Mouse (Mus musculus): ENCODE data around the gene Chrna4.

Chrna4 gene

DNA sequence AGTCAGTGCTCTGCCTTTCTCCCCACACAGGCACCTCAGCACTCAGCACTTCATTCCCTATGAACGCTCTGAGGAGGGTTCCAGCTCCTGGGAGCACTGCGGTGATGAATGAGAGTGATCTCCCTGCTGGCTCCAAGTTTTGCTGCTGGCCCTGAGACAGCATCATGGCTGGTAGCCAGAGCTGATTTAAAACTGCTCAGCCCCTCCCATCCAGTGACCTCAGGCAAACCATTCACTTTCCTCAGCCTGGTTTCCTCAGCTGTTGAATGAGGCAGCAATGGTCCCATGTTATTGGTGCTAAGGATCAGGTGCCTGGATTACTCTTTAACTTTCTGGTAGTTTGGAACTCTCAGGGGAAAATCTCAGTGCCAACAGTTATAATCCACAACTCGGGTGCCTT is at the start of gene Chrna4:
TSS of gene Chrna4 (minus strand) at position 110 of the 400 bp plus-strand sequence.
- DNase-seq (ENCODE audit: low read depth in 2 of 2, low spot score in 2 of 2), result no peak

DNA sequence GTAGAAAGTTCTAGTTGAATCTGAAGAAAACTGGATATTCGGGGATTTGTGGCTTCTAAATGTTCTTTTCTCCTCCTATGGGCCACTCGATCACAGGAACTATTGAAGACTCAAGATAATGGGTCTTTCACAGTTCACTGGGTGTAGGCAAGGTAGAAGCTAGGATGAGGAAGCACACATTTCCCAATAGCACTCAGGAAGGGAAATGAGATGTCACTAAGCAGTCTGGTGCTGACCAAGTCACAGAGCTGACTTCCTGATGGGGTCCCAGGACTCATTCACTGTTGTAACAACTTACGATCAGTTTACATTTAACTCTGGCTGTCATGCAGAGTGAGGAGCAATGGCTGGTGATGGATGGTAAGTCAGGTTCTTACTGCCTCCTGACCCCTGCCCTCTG is 46.8 kb upstream of the Chrna4 start:
- DNase-seq (ENCODE audit: low read depth in 2 of 2, low spot score in 2 of 2), result no peak

DNA sequence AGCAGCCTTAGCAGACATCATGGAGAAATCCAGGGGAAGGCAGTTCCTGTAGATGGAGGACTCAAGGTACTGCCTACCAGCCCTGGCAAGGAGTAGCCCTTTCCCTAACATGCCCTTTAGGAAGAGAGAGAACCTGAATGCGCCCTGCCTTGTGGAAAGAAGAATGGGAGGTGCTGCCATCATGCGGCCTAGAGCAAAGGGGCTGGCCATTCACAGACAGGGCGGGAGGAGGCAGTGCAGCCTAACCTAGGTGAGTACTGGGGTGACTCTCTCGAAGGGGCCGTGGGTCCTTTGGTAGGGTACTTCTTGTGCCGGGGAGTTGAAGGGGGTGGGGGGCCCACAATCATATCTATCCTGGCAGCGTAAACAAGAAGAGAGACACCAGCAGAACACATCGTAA is 41.7 kb upstream of the Chrna4 start:
- DNase-seq (ENCODE audit: low read depth in 2 of 2, low spot score in 2 of 2), result no peak

DNA sequence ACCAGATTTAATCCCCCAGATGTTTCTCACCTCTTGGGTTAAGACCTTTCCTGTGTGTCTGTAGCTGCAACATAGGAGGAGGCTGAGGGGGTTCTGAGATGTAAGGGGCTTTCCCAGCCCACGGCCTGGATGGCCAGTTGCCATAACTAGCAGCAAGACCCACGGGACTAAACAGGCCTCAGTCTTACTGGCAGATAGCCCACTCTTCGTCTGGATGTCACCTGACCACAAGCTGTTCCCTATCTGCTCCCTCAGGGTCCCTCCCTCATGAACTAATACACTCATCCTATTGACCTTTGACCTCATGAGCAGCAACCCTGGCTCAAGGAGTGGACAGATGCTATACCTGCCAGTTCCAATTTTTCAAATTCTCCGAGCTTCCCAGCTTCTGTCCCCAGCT is 40.6 kb upstream of the Chrna4 start:
- no peak for DNase-seq (ENCODE audit: low read depth in 2 of 2, low spot score in 2 of 2)

DNA sequence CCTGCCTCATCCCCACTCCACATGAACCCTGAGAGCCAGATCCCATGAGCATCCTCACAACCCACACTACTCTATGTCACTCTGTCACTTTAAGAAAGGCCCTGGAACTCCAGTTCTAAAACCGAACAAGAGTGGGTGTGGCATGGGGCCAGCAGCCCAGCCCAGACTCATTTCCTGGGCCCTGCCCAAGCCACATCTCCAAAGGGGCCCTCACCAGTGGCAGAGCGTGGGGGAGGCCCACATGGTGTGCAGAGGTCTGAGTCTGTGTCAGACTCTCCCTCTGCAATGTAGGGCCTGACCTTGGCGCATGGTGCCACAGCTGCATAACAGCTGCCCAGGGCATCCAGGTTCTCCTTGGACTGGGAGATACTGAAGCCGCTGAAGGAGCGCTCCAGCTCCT is 37.5 kb upstream of the Chrna4 start:
- DNase-seq (ENCODE audit: low read depth in 2 of 2, low spot score in 2 of 2), result no peak

DNA sequence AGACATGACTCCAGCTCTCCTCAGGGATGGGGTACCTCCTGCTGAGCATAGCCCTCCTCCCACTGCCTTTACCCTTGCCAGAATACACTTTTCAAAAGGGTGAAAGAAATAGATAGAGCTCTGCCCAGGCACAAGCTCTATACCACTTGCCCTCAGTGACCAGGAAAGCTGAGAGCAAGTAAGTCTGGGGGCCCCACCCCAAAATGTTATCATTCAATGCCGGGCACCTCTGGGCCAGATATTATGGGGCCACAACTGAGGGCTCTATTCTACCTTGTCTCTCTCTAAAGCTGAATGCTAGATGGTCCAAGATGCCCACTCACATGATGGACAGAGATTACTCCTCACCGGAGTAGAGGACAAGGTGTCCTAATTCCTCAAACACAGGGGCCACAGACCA is 36.2 kb upstream of the Chrna4 start:
- no peak for DNase-seq (ENCODE audit: low read depth in 2 of 2, low spot score in 2 of 2)

DNA sequence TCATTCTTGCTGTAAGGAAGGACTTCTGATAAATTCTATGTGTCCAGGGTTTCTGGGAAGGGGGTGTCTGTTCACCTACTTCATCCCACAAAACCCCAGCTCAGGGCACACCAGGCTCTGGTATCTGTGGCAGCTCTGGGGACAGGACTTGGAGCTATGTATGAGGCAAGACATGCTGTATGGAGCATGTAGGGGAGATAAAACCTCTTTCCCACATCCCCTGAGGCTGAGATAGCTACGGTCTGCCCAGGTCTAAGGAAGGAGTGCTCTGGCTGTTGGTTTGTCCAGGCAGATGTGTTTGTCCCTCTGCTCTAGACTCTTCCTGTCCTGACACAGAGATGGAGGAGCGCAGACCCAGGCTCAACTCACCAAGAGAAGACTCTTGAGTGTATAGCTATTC is 35.6 kb upstream of the Chrna4 start:
- DNase-seq (ENCODE audit: low read depth in 2 of 2, low spot score in 2 of 2), result no peak

DNA sequence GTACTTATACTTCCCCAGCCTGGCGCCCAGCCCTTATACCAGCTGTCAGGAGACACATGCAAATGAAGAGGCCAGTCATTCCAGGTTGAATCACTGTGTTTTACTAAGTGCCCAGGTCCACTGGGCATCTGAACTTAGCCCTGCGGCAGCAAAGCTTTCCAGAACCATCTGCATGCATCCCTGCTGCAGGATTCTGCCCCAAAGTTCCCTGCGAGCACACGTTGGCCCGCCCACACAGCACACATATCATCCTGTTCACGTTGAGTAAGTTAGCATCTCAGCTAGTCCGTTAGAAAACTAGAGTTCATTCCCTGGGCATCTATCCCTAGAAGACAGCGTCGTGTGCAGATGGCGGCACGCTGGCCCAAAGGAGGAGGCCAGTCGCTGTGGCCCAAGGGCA is 32.2 kb upstream of the Chrna4 start:
- DNase-seq (ENCODE audit: low read depth in 2 of 2, low spot score in 2 of 2), result no peak

DNA sequence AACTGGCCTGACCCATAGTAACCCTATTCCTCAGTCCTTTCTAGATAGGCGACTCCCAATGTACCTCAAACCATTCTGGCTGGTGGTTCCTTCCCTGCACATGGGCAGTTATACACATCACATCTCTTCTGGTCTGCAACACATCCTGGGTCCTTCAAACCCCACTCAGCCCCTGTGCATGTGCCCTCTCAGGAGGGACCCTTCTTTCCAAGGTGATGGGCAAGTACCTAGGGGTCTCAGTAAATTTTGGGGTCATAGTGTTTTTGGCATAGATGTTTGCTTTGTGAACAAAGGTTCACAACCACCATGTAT is 29.0 kb upstream of the Chrna4 start:
- DNase-seq (ENCODE audit: low read depth in 2 of 2, low spot score in 2 of 2), result no peak

DNA sequence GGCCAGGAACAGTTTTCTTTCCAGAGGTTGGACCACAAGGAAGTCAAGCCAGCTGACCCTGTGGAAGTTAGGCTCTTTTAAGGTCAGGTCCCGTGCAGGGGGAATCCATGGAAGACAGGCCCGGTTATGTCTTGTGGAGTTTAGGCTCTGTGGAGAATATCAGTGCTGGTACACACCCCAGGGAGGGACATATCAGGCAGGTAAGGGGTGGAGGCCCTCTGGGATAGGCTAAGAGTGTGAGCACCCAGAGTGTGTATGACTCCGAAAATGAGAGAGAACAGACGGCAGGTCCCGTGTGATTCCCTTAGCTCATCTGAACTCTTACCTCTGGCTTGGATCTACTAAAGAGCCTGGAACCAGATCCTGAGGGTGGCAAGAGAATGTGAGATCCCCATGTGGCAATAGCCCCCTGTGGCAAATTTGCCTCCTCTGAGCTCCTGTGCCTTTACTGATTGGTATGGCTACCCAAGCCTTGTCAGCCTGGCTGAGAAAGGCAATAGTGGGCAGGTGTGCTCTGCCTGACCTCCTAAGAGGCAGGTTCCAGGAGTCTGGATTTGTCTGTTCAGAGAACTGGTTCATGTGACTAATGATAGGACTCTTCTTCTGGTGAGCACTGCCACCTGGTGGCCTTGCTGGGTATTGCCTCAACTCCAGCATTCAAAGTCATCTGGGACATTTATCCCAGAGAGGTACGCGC is 28.5 kb upstream of the Chrna4 start:
- DNase-seq (ENCODE audit: low read depth in 2 of 2, low spot score in 2 of 2), result peak; percentile 37 to 60

DNA sequence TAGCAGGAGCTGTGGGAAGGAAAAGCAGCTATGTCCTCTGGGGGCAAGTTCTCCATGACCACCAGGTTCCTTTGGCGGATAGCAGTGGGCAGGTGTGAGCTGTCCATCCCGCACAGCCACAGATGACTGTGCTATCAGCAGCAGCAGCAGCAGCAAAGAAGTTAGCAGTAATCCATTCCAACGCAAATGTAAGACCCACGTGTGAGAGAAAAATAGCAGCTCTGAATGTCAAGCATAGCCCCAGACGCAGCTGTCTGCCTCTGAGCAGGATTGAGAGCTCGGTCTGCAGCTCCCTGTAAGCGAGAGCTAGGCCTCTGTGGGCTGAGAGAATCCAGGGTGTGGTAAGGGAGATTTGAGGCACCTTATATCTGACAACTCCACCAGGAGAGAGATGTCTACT is 26.8 kb upstream of the Chrna4 start:
- no peak for DNase-seq (ENCODE audit: low read depth in 2 of 2, low spot score in 2 of 2)

DNA sequence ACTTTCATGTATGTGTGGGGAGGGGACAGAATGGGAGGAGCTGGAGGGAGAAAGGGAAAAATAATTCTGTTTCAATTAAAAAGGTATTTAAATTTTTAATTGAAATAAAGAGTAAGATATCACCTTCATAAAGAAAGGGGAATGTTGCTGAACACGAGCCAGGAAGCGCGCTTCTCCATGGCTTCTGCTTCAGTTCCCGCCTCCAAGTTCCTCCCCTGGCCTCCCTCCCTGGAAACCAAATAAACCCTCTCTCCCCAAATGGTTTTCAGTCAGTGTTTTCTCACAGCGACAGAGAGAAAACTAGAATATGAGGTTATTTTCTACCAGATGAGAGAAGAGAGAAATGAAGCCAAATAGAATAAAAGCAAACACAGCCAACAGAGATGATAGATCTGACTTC is 25.2 kb upstream of the Chrna4 start:
- DNase-seq (ENCODE audit: low read depth in 2 of 2, low spot score in 2 of 2), result no peak

DNA sequence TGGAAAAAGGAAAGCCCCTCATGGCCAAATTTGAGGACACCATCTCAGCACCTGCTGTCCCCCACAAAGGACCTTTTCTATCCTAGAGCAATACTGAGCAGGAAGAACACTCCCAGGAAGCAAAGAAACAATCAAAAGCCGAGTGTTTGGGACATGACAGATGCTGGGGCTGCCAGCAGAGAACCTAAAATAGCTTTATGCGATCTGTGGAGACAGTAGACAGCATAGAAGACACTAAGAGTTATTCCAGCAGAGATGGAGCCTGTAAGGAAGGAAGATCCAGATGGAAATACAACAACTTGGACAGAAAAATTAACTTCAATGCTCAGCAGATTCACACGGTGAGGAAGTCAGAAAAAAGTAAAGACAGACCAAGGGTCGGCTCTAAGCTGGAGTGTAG is 22.5 kb upstream of the Chrna4 start:
- no peak for DNase-seq (ENCODE audit: low read depth in 2 of 2, low spot score in 2 of 2)

DNA sequence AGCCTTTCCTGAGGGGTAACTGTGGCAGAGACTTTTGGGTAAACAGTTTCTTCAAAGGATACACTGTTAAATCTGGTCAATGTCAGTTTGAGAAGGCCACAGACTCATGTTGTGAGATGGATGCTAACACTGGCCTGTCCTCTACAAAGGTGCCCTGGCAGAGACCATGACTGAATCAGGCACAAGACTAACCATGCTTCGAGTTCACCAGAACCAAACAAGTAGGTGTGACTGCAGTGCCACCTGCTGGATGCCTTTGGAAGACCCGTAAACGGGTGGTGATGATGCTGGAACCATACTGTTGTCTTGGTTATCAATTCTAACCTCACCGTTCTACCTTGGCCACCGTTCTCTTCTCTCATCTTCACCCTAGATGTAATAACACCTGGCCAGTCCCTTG is 16.8 kb upstream of the Chrna4 start:
- peak; percentile 15 to 48 for DNase-seq (ENCODE audit: low read depth in 2 of 2, low spot score in 2 of 2)

DNA sequence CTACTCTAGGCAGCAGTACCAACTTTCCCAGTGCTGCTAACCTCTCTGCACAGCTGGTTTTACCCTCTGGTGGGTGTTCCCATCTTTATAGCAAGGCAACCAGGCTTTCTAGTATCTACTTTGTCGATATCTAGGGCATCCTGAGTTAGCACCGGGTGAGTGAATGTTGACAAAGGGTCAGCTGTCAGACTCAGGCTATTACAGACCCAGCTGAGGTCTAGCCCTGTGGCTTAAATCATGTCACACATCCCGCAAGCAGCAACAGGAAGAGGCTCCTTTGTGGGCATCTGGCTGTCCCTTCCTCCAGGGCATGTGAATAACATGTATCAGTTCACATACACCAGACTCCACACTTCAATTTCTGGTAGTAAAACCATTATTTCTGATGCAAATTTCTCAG is 14.8 kb upstream of the Chrna4 start:
- no peak for DNase-seq (ENCODE audit: low read depth in 2 of 2, low spot score in 2 of 2)

DNA sequence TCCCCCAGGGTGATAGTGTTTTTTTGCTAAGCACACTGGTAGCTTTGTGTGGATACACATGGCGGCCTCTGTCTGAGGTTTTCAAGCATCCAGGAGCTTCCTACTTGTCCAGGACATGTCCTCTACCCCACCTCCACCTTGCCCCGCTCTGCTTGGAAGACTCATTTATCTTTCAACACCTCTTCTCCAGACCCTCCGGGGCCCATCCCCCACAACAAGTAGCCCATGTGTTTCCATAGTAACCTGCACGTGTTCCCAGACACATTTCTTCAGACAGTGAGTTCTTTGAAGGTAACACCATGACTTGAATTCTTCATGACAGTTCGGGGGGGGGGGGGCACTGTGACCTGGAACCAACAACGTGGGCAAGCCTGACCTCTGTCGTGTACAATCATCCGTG is 14.0 kb upstream of the Chrna4 start:
- DNase-seq (ENCODE audit: low read depth in 2 of 2, low spot score in 2 of 2), result no peak

DNA sequence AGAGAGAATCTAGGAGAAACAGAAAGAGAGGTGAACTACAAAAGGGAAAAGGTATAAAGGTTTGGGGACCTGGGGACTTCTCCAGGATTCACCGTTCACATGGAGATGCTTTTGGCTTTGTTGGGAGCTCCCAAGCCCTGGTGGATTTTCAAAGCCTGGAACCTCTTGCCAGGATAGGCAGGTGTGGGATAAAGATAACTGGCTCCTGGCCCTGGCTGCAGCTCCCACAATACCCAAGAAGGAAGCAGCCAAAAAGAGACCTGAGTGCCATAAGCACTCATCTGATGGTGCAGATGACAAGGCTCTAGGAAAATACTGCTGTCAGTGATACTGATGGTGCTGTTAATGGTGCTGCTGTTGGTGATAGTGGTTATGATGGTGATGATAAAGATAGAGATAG is 8.8 kb upstream of the Chrna4 start:
- no peak for DNase-seq (ENCODE audit: low read depth in 2 of 2, low spot score in 2 of 2)

DNA sequence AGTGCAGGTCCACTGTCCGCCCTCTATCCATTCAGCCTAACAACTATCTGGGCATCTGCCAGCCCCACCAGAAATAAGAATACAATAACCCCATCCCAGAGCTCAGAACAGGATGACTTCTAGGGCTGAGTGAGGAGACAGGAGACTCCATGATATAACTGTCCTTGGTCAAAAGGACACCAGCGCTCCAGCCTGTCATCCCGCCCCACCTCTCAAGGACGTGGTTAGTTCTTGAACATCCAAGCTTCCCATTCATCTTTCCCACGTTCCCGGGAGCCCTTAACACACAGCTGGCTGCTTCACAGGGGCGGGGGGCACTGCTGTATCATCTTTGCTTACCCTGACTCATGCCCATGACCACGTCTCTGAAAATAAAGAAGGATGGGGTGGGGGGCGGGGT is 5.6 kb upstream of the Chrna4 start:
- no peak for DNase-seq (ENCODE audit: low read depth in 2 of 2, low spot score in 2 of 2)

DNA sequence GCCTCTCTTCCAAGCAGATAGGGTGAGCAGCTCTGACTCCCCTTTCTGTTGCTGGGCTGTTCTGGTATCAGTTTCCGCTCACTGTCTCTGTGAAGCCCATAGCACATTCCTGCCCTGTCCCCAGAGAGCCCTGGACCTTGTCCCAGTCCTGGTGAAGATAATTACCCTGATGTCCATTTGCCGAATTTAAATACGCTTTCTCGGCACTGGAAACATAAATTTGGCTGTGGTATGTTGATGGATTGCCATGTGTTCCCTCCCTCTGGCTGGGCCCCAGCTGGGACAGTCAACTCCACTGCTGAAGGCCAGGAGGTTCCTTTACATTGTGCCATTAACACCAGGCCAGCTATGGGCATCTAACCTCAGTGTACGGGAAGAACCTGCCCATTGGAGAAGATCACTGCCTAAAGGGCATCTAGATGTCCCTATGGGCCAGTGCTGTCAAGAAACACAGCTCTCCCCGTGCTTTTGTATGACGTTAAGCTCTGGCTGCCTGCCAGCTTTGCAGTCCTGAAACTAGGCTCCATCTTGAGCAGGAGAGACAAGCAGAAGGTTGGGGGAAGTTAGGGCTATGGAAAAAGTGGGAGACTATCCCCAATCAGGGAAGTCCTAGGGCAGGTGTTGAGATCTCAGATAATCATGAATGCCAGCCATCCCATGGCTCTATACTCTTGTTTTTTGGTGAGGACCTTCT is 5.1 kb upstream of the Chrna4 start:
- DNase-seq (ENCODE audit: low read depth in 2 of 2, low spot score in 2 of 2), result no peak

DNA sequence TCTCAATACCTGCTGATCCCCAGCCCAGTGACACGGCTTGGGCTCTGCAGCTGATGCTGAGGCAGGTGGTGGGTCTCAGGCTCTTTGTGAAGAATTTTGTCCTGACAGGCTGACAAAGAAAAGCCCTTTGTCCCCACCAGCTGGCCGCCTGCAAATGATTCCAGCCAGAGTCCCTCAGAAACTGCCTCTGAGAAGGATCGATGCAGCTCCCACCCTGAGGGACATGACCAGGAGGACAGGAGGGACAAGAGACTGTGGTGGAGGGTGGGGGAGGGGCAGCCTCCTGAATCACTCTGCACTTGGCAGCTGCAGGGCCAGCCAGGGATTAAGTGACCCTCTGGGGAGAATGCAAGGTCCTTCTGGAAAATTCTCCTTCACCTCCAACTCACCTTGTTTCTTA is 655 bp upstream of the Chrna4 start:
- DNase-seq (ENCODE audit: low read depth in 2 of 2, low spot score in 2 of 2), result no peak

DNA sequence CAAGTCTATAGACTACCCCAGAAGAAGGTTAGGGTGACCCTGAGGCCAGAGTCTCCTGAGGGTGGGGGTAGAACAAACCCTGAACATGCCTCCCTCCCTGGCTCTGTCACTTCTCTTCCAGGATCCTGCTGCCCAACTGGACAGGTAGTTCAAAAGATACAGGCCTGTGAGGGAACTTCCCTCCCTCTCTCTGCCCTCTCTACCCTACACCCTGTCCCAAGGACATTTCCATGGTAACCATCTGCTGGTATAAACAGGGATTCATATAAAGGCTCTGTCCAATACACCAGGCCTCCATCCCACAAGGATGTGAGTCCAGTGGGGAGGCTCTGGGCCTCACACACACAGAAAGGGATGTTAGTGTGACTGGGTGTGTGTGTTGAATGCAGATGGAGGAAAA is 970 bp downstream of the Chrna4 start:
- DNase-seq (ENCODE audit: low read depth in 2 of 2, low spot score in 2 of 2), result no peak

DNA sequence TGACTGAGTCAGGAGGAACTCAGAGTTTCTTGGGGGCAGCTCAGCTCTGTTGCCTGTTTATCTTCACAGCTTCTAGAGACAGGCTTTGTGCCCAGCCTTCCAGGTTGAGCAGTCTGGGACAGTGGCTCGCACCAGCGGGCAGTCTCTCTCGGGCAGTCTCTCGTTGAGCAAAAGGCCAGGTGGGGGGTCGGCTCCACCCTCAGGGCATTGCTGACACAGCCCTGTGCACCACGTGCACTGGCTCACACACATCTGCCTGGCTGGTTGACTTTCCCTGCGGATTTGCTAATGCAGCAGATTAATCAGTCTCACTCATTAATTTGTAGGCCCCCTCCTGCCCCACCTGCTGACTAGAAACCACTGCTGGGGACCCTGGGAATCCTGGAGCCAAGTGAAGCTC is 1.4 kb downstream of the Chrna4 start:
- no peak for DNase-seq (ENCODE audit: low read depth in 2 of 2, low spot score in 2 of 2)

DNA sequence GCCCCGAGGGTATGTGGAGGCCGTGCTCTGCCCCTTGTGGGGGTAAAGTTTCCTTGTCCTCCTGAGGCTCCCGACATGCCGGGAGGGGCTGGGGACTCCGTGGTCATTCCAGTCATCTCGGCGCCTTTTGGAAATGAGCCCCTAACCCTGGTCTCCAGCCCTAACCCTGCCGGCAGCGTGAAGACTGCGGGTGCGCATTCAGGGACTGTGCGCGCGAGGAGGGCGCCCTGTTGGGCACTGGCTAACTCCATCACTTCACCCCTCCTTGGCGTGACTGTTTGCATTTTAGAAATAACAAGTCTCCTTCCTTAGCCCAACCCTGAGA is 4.0 kb downstream of the Chrna4 start:
- no peak for DNase-seq (ENCODE audit: low read depth in 2 of 2, low spot score in 2 of 2)
